Mouse (Mus musculus): ENCODE results near the gene Rimbp2.
"Not testable (repeated sequence)": the region's sequence is repeated elsewhere in the genome, so short reads cannot be mapped to it uniquely, and the experiment has no call there.

Rimbp2 gene

GRCm38 (mm10) chr5:128745206-128745605, 208.1 kb downstream of the Rimbp2 start:
- no peak for DNase-seq (ENCODE audit: low spot score)

- DNase-seq (ENCODE audit: low spot score) = no peak
Measured at GRCm38 (mm10) chr5:128744351-128744750, 208.9 kb downstream of the Rimbp2 start.

GRCm38 (mm10) chr5:128739838-128740171, 213.5 kb downstream of the Rimbp2 start:
- DNase-seq (ENCODE audit: low spot score) = no peak

GRCm38 (mm10) chr5:128739168-128739837, 214.0 kb downstream of the Rimbp2 start:
- DNase-seq (ENCODE audit: low spot score) = no peak

- no peak for DNase-seq (ENCODE audit: low spot score)
Measured at GRCm38 (mm10) chr5:128735921-128736320, 217.4 kb downstream of the Rimbp2 start.

GRCm38 (mm10) chr5:128733955-128734354, 219.3 kb downstream of the Rimbp2 start:
- DNase-seq (ENCODE audit: low spot score) = no peak

- DNase-seq (ENCODE audit: low spot score) = no peak
Measured at GRCm38 (mm10) chr5:128732416-128733014, 220.8 kb downstream of the Rimbp2 start.

- no peak for DNase-seq (ENCODE audit: low spot score)
Measured at GRCm38 (mm10) chr5:128730634-128731033, 222.7 kb downstream of the Rimbp2 start.

GRCm38 (mm10) chr5:128729341-128729740, 223.9 kb downstream of the Rimbp2 start:
- no peak for DNase-seq (ENCODE audit: low spot score)

GRCm38 (mm10) chr5:128720461-128720860, 232.8 kb downstream of the Rimbp2 start:
- DNase-seq (ENCODE audit: low spot score) = not testable (repeated sequence)

GRCm38 (mm10) chr5:128715171-128715570, 238.1 kb downstream of the Rimbp2 start:
- no peak for DNase-seq (ENCODE audit: low spot score)

GRCm38 (mm10) chr5:128711847-128712246, 241.4 kb downstream of the Rimbp2 start:
- DNase-seq (ENCODE audit: low spot score) = no peak

GRCm38 (mm10) chr5:128710596-128710995, 242.7 kb downstream of the Rimbp2 start:
- DNase-seq (ENCODE audit: low spot score) = no peak

GRCm38 (mm10) chr5:128708929-128709328, 244.4 kb downstream of the Rimbp2 start:
- DNase-seq (ENCODE audit: low spot score) = no peak

Measured in left cerebral cortex, adult 11 months (tissue).